Mouse (Mus musculus) megakaryocyte-erythroid progenitor cell, adult 5-6 weeks (primary cell): ENCODE data around the gene Efs. TPM values are rescaled to one million over a fixed set of nuclear protein-coding genes. Genes with fewer than 3 reads are reported as not detected.
A peak's percentile ranks its signal among the peaks of the same experiment; 100 is the strongest.

Experiments used
- ATAC-seq: replicated peaks from 2 replicates; pipeline ENCODE4 v1.8.0; 2016; ENCODE audit warnings: mild to moderate bottlenecking, inconsistent platforms; ENCODE audit not compliant: severe bottlenecking, poor library complexity, low FRiP score, low TSS enrichment
- total RNA-seq, 2 experiments: library from RNA; stranded (forward) in 1 of 2; stranded (reverse) in 1 of 2; fragments of 200-1000, 215-1000 nt in 1 of 2; fragments of >200 nt in 1 of 2; fragmentation: Nextera tagmentation in 1 of 2; gene quantifications; 2 replicates each; pipeline ENCODE4 v1.2.3; 2014 to 2017

The Efs gene
- total RNA-seq, 2 experiments from 2014 or later = not detected

GRCm38 (mm10) chr14:54929801-54930200, 3.9 kb upstream of the Efs start:
- ATAC-seq = no peak

- no peak for ATAC-seq
These were observed 1.4 kb upstream of the Efs start for GRCm38 (mm10) chr14:54927296-54927695.

DNA sequence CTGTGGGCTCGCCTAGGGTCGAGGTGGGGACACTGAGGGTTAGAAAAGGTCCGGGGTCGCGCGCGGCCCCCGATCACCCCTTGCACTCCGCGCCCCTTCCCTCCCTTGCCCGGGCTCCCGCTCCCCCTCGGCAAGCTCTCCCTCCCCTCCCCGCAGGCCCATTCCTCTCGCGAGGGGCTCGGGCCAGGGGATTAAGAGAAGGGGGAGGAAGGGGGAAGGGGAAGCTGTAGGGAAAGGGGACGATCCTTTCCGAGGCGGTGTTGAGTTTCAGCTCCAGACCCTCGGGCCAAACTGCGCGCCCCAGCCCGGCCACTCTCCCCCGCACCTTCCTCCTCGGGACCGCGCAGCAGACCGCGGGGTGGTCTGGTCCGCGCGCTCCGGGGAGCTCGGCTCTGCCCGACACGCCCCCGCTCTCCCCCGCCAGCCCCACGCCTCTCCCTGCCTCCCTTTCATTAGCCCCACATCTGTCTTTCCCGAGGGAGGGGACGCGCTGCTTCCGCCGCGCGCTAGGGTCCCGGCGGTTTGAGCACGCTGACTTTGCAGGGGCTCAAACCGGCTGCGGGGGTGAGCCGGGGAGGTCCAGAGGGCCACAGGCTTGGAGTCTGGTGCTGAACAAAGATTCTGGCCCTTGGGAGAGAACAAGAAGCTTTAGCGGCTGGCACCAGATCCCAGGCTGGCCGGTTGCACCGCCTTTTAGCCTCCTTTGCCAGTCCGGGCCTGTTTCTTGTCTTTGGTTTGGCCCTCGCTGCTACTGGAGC, 654 bp upstream of the Efs start:
- no peak for ATAC-seq

DNA sequence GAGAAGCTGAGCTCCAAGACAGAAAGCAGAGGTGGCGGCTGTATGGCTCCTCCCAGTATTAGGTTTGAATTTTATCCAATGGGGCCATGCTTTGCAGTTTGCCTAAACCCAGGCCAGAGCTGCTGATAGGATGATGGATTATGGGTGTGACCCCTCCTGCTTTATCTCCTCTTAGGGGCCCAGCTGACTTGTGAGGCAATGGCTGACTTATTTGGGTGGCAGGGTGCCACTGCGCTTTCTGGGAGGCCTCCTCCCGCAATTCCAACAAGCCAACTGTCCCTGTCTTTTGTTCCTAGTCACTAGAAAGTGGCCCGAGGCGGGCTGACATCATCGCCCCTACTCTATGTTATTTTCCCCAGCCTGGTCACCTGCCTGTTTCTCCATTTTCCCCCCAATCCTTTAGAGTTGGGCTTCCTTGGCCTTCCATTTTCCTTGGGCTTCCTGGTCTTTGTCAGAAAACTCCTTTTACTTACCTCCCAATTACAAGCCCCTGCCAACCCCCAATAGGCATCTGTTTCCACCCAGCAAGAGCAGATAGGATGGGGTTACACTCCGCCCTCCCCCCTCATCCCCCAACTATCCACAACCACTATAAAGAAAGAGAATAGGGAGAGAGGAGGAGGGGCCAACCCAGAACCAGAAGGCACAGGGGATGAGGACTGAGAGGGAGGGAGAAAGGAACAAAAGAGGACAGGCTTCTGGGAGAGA, 1.1 kb downstream of the Efs start:
- peak; percentile 54 for ATAC-seq

DNA sequence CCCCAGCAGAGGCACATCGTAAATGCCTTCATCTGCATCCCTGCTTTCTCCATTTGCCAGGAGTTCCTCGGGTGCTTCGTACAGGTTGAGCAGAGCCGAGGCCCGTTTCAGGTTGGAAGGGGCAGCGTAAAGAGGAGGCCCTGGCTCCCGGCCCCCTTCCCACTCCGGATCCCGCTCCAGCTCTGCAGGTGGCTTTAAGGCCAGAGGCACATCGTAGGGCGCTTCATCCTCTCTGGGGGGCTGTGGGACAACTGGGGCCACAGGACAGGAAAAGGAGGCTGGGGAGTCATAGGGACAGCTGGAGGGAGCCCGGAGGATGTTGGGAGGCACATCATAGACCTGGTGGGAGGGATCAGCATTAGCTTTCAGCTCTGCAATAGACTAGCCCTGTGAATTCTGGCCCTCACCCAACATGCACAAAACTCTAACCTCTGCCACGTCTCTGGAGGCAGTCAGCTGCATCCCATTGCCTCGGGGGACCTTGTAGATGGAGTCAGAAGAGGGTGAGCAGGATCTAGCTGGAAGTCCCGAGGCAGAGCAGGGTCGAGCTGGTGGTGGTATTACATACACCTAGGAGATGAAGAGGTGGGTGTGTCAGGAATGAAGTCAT, 5.7 kb downstream of the Efs start:
- ATAC-seq = no peak

GRCm38 (mm10) chr14:54913343-54913742, 12.6 kb downstream of the Efs start:
- no peak for ATAC-seq

GRCm38 (mm10) chr14:54912886-54913285, 13.0 kb downstream of the Efs start, which contains the start of gene Slc22a17:
Gene Slc22a17, minus strand, starts transcription at chr14:54913132.
- no peak for ATAC-seq

DNA sequence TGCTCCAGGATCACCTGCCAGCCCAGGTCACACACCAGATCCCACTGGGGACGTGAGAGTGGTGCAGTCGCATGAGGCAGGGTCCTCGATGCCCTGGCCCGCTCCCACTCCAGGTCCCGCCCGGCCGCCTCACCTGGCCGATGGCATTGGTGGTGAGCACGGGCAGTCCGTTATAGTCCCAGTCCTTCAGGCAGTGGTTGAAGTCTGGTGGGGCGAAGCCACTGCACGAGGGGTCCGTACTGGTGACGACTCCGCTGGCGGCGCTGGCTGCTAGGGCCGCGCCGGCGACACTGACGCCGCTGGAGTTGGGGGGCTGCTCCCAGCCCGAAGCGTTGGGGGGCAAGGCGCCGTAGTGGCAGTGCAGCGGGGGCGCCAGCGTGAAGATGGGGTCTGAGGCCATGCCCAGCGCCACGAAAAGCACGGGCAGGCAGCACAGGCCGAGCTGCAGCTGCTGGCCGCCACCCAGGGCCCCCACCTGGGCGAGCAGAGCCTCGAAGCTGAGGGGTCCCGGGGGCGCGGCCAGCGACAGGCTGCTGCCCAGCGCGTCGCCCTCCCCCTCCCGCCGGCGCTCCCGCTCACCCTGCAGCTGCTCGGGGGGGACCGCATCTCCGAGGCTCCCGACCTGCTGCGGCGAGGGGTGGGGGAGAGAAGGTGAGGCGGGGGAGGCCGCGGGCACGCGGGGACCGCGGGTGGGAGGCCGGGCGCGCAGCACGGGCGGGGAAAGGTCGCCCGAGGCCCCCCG, 13.6 kb downstream of the Efs start:
- no peak for ATAC-seq

- ATAC-seq = no peak
These were observed 17.2 kb downstream of the Efs start for GRCm38 (mm10) chr14:54908682-54909081.

DNA sequence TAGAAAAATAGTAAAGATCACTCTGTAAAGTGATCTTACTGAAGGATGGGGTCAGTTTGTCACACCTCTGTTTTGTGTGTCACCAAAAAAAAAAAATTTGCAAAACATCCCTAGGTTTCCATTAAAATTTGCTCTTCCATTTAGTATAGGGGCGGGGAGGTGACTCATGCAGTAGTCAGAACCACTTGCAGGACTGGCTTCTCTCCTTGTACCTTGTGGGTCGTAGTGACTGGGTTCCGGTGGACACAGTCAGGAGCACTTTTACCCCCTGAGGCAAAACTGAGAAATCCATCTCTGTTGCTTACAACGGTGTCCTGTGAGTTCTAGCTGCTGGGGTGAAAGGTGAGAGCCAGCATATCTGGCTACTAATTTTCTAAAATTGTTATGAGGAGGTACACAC, 22.3 kb downstream of the Efs start:
- ATAC-seq = no peak

DNA sequence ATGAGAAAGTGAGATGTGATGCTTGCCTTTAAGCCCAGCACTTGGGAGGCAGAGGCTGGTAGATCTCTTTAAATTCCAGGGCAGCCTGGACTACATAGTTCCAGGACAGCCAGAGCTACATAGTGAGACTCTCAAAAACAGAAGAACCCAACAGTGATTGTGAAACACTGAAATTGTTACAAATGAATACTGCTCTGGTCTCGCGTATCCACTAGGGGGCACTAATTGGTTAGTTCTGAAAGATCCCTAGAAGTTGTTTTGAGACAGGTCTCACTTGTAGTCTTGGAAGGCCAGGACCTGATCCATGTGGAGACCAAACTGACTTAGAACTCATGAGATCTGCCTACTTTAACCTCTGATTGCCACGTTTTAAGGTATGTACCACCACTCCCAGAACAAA, 25.5 kb downstream of the Efs start:
- ATAC-seq = peak; percentile 70

GRCm38 (mm10) chr14:54897445-54897844, 28.5 kb downstream of the Efs start:
- ATAC-seq = no peak

DNA sequence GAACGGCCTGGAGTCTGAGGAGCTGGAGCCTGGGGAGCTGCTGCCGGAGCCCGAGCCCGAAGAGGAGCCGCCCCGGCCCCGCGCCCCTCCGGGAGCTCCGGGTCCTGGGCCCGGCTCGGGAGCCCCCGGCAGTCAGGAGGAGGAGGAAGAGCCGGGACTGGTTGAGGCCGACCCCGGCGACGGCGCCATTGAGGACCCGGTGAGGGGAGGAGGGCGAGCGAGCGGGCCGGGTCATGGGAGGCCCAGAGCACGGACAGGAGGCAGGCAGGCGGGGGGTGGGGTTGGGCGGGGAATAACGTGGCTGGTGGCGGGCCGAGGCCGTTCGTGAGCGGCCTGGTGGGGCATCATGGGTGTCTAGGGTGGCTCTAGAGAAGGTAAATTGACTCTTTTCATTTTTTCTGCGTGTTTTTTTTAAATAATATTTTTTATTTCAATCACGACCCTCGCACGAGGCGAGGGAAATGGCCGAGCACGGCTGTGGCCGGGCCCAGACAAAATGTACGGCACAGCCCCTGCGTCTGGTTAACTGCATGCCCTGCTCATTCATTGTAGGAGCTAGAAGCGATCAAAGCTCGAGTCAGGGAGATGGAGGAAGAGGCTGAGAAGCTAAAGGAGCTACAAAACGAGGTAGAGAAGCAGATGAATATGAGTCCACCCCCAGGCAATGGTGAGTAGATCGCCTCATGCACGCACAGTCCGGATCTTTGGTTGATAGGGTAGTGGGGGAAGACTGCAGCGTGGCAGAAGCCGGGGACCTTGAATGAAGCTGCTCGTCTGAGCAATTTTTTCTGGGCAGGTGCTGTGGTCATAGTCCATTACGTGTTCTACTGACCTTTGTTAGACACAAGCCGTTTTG, 31.4 kb downstream of the Efs start:
- ATAC-seq = no peak

DNA sequence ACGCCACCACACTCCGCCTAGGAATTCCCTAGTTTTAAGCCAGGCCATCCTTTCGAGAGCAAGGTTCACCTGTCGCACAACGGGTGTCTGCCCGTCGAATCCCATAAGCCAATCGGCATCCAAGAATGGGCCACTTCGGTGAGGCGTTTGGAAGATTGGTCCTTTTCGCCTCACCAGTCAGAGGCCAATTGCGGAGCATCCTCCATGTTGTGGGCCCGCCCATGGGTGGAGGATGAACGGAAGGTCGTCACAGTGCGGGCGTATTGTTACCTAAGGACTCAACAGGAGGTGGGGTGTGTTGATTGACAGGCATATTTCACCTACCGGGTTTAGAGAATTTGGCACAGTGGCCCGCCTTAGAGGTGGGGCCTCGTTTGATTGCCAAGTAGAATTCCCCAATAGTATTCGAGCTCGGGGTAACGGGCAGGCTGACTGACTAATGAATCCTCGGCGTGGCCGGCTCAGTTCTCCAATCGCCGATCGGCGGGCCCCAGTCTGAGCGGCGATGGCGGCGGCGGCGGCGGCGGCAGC, 32.2 kb downstream of the Efs start:
- peak; percentile 100 for ATAC-seq

GRCm38 (mm10) chr14:54892200-54892599, 33.7 kb downstream of the Efs start, which contains the start of gene Pabpn1:
Gene Pabpn1, plus strand, starts transcription at chr14:54892500.
- ATAC-seq = no peak

DNA sequence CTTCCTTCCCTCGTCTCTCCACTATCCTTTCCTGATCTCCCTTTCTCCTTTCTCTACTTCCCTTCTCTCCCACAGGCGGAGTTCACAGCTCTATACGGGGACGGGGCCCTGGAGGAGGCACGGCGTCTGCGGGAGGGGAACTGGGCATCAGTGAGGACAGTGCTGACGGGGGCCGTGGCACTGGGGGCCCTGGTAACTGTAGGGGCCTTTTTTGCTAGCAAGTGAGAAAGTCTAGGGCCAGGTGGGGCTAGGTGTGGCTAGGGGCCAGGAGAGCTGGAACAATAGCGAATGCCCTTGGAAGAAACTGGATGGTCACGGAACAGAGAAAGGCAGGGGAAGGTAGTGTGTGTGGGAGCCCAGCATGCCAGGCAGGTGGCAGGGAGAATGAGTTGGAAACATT, 40.6 kb downstream of the Efs start:
- ATAC-seq = no peak

- ATAC-seq = no peak
These were observed 41.8 kb downstream of the Efs start for GRCm38 (mm10) chr14:54884022-54884712.
